In genomic region chr7:136294445-136294844, GRCm38 (mm10) we compare ENCODE assay signal across 9 mouse cellular contexts.
DNase-seq lines count a peak whose midpoint lies in the region; ATAC-seq and TF ChIP-seq lines count a peak whose summit lies in the region.
"Had no signal": no experiment of that assay in that cellular context is flagged by ENCODE, and none has a peak within 500 bp of the region (broad histone marks: within the 10 kb centered on the region; RNA-seq: fewer than 3 reads in every experiment).

No protein-coding gene starts in this region.

- no peaks in the 10 kb centered on the region for H3K36me3 ChIP-seq in forebrain, postnatal 0 days (ENCODE audit: insufficient read depth)
- no peaks in the 10 kb centered on the region for H3K36me3 ChIP-seq in forebrain, embryonic 16.5 days (ENCODE audit: control insufficient read depth, insufficient read depth)
- H3K36me3 ChIP-seq in midbrain, embryonic 10.5 days: no peaks in the 10 kb centered on the region
- H3K36me3 ChIP-seq in midbrain, embryonic 13.5 days: no peaks in the 10 kb centered on the region
- no peaks in the 10 kb centered on the region for H3K36me3 ChIP-seq in neural tube, embryonic 11.5 days (ENCODE audit: control insufficient read depth, insufficient read depth, low read length)

- no peaks in the 10 kb centered on the region for H3K4me1 ChIP-seq in forebrain, postnatal 0 days (ENCODE audit: insufficient read depth)
- H3K4me1 ChIP-seq in forebrain, embryonic 16.5 days (replicated peaks; ENCODE audit: control insufficient read depth, insufficient read depth, low read length): no peaks in the 10 kb centered on the region
- H3K4me1 ChIP-seq in midbrain, embryonic 10.5 days: no peaks in the 10 kb centered on the region
- peaks cover 3% of the 10 kb centered on the region; the same call in 1 of the 2 replicates for H3K4me1 ChIP-seq in midbrain, embryonic 13.5 days (replicated peaks)
- H3K4me1 ChIP-seq in neural tube, embryonic 11.5 days (ENCODE audit: control insufficient read depth, insufficient read depth, low read length): no peaks in the 10 kb centered on the region

- DNase-seq in forebrain, postnatal 0 days: no peak
- DNase-seq in midbrain, embryonic 10.5 days (ENCODE audit: low spot score): peak; percentile 29
- DNase-seq in embryo, embryonic 11 days: peak; percentile 64
- DNase-seq in neural tube, embryonic 11.5 days (ENCODE audit: low spot score): peak; percentile 41
- no peak for DNase-seq in yolk sac, embryonic 10.5 days (ENCODE audit: low spot score)

- no peak overlapping the region for H3K9ac ChIP-seq in forebrain, postnatal 0 days
- no peak overlapping the region for H3K9ac ChIP-seq in forebrain, embryonic 16.5 days (replicated peaks; ENCODE audit: low read depth, low read length)
- no peak overlapping the region for H3K9ac ChIP-seq in midbrain, embryonic 13.5 days (replicated peaks)
- H3K9ac ChIP-seq in neural tube, embryonic 11.5 days (ENCODE audit: low read length): no peak overlapping the region

- H3K27ac ChIP-seq in forebrain, postnatal 0 days (ENCODE audit: low read depth, low read length): no peak overlapping the region
- no peak overlapping the region for H3K27ac ChIP-seq in forebrain, embryonic 16.5 days (ENCODE audit: low read length)
- no peak overlapping the region for H3K27ac ChIP-seq in midbrain, embryonic 10.5 days (replicated peaks)
- H3K27ac ChIP-seq in midbrain, embryonic 13.5 days: no peak overlapping the region
- H3K27ac ChIP-seq in neural tube, embryonic 11.5 days (ENCODE audit: low read depth, low read length): no peak overlapping the region

- H3K4me2 ChIP-seq in forebrain, postnatal 0 days (ENCODE audit: low read depth): no peak overlapping the region
- no peak overlapping the region for H3K4me2 ChIP-seq in forebrain, embryonic 16.5 days (ENCODE audit: low read length)
- no peak overlapping the region for H3K4me2 ChIP-seq in midbrain, embryonic 13.5 days (replicated peaks)
- H3K4me2 ChIP-seq in neural tube, embryonic 11.5 days (ENCODE audit: low read depth): no peak overlapping the region

- no peak overlapping the region for H3K4me3 ChIP-seq in forebrain, postnatal 0 days (ENCODE audit: low read depth, low read length)
- no peak overlapping the region for H3K4me3 ChIP-seq in forebrain, embryonic 16.5 days (replicated peaks; ENCODE audit: low read length)
- H3K4me3 ChIP-seq in midbrain, embryonic 10.5 days: no peak overlapping the region
- H3K4me3 ChIP-seq in midbrain, embryonic 13.5 days (replicated peaks): no peak overlapping the region
- no peak overlapping the region for H3K4me3 ChIP-seq in neural tube, embryonic 11.5 days (ENCODE audit: low read depth, low read length)

- WGBS in forebrain, postnatal 0 days: 42% methylated on average over 4 of the region's 4 CpGs
- 41% methylated on average over 4 of the region's 4 CpGs for WGBS in forebrain, embryonic 16.5 days
- WGBS in midbrain, embryonic 10.5 days: 44% methylated on average over 4 of the region's 4 CpGs
- WGBS in midbrain, embryonic 13.5 days: 40% methylated on average over 4 of the region's 4 CpGs
- 37% methylated on average over 4 of the region's 4 CpGs for WGBS in neural tube, embryonic 11.5 days

- ATAC-seq in forebrain, postnatal 0 days: no peak
- ATAC-seq in forebrain, embryonic 16.5 days: no peak
- ATAC-seq in midbrain, embryonic 13.5 days: no peak
- ATAC-seq in neural tube, embryonic 11.5 days (ENCODE audit: insufficient read depth, low FRiP score, low TSS enrichment): no peak
- ATAC-seq in frontal cortex, adult (ENCODE audit: low TSS enrichment): no peak
- ATAC-seq: intestine, embryonic 16.5 days had no signal

- no peaks in the 10 kb centered on the region; the same call in 1 of the 2 replicates for H3K27me3 ChIP-seq in forebrain, postnatal 0 days (ENCODE audit: insufficient read depth, low read length)
- no peaks in the 10 kb centered on the region for H3K27me3 ChIP-seq in forebrain, embryonic 16.5 days (replicated peaks; ENCODE audit: control insufficient read depth, insufficient read depth, low read length)
- no peaks in the 10 kb centered on the region for H3K27me3 ChIP-seq in midbrain, embryonic 10.5 days (ENCODE audit: low read depth, poor library complexity, severe bottlenecking)
- H3K27me3 ChIP-seq in midbrain, embryonic 13.5 days: no peaks in the 10 kb centered on the region
- no peaks in the 10 kb centered on the region for H3K27me3 ChIP-seq in neural tube, embryonic 11.5 days (ENCODE audit: control insufficient read depth, insufficient read depth, low read length)

- H3K9me3 ChIP-seq in forebrain, postnatal 0 days (ENCODE audit: low read length): no peaks in the 10 kb centered on the region
- no peaks in the 10 kb centered on the region for H3K9me3 ChIP-seq in forebrain, embryonic 16.5 days (ENCODE audit: control insufficient read depth, low read length)
- H3K9me3 ChIP-seq in midbrain, embryonic 10.5 days (replicated peaks): no peaks in the 10 kb centered on the region
- H3K9me3 ChIP-seq in midbrain, embryonic 13.5 days: no peaks in the 10 kb centered on the region
- H3K9me3 ChIP-seq in neural tube, embryonic 11.5 days (ENCODE audit: control insufficient read depth, low read length): no peaks in the 10 kb centered on the region

- TF ChIP-seq CTCF in forebrain, postnatal 0 days (IDR thresholded peaks at IDR 0.05; ENCODE audit: low read depth): peak; percentile 58

Comparison
In these comparisons a context has a peak if more than half of its experiments do, and no peak if none do; other contexts are left out.
1. DNase-seq: peak in midbrain, embryonic 10.5 days (single experiment), embryo, embryonic 11 days (single experiment) and neural tube, embryonic 11.5 days (single experiment); none in forebrain, postnatal 0 days (single experiment) and yolk sac, embryonic 10.5 days (single experiment).